Mouse (Mus musculus): Measurements from ENCODE around the gene Cox6a2.

DNA sequence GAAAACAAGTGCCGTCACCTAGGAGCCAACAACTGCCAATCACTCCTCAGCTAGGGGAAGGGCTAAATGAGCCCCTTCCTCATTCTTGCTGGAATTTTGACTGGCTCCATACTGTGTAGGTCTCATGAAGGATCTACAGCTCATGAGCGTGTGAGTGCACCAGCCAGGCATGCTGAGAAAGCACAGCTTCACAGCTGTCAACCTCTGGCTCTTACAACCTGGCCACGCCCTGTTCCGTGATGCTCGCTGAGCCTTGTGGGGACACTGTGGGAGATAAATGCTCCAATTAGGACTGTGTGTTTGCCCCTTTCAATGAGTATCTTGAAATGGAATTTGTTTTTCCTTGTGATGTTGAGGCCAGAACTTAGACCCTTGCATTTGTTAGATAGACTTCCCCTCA, 43.8 kb upstream of the Cox6a2 start:
- TF ChIP-seq POLR2A (IDR thresholded peaks at IDR 0.05; ENCODE audit: low read depth, low read length) (no peak), CTCF (conservative IDR thresholded peaks at IDR 0.05; ENCODE audit: insufficient read depth, insufficient read length, low read depth, low read length) (no peak)
